Mouse (Mus musculus): ENCODE measurements at regions not wholly inside any gene's neighbourhood (a gene's known extent, or its start where the extent isn't known, plus 50 kb on each side); places are given as distances from the start of the nearest gene placed in this dataset.

DNA sequence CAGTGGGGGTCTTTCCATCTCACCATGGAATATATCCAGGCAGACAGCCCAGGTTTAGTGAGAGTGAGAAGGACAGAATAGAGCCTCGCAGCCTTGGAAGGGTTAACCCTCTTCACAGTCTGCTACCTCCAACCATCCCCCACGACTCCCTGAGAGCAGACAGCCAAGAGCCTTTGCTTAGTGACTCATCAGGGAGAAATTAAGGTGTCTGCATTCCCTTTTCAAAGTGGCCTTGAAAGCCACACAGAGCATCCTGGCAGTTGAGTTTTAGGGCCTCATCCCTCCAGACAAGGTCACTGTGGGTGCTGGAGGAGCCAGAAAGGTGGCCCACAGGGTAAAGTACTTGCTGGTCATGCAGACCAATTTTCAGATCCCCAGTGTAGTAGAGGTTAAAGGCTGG, 149.9 kb upstream of the Sox11 start:
- TF ChIP-seq CTCF (IDR thresholded peaks at IDR 0.05), result no peak
- Histone ChIP-seq H3K4me1 (ENCODE audit: insufficient read depth, low read length) (0 out of 2 replicates have a peak, but pooled peaks cover 3% of the 10 kb centered on the region), H3K4me2 (ENCODE audit: low read depth, low read length, poor library complexity, severe bottlenecking) (no peak overlapping the region), H3K4me3 (ENCODE audit: low read depth, low read length) (no peak overlapping the region), H3K9me3 (ENCODE audit: low read length) (no peaks in the 10 kb centered on the region), H3K36me3 (ENCODE audit: insufficient read depth, low read length) (no peaks in the 10 kb centered on the region), H3K9ac (replicated peaks; ENCODE audit: low read length, poor library complexity, severe bottlenecking) (no peak overlapping the region), H3K27me3 (ENCODE audit: insufficient read depth, low read length) (no peaks in the 10 kb centered on the region), H3K27ac (ENCODE audit: low read depth, low read length) (no peak overlapping the region)
- no peak for ATAC-seq (ENCODE audit: low FRiP score)
- no peak for DNase-seq (ENCODE audit: low spot score)
- WGBS, result 14% methylated on average over 2 of the region's 2 CpGs

DNA sequence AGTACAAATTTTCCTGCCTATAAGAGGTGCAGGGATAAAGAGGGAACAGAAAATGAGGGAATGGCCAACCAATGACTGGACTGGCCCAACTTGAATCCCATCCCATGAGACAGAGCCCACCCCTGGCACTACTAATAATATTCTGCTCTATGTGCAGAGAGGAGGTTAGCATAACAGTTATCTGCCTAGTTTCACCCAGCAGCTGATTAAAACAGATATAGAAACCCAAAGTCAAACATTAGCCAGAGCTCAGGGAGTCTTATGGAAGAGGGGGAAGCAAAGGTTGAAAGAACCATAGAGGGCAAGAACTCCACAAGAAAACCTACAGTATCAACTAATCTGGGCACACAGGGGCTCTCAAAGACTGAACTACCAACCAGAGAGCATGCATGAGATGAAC, 138.9 kb upstream of the Sox11 start:
- no peak for ATAC-seq (ENCODE audit: low FRiP score)
- no peak overlapping the region for H3K9ac ChIP-seq (replicated peaks; ENCODE audit: low read length, poor library complexity, severe bottlenecking)
- no peak overlapping the region for H3K4me2 ChIP-seq (ENCODE audit: low read depth, low read length, poor library complexity, severe bottlenecking)
- H3K4me1 ChIP-seq (ENCODE audit: insufficient read depth, low read length), result no peaks in the 10 kb centered on the region
- H3K4me3 ChIP-seq (ENCODE audit: low read depth, low read length), result no peak overlapping the region
- H3K36me3 ChIP-seq (ENCODE audit: insufficient read depth, low read length), result no peaks in the 10 kb centered on the region
- TF ChIP-seq CTCF (IDR thresholded peaks at IDR 0.05), result no peak
- DNase-seq (ENCODE audit: low spot score), result no peak
- H3K27me3 ChIP-seq (ENCODE audit: insufficient read depth, low read length), result no peaks in the 10 kb centered on the region
- H3K27ac ChIP-seq (ENCODE audit: low read depth, low read length), result no peak overlapping the region
- no peaks in the 10 kb centered on the region for H3K9me3 ChIP-seq (ENCODE audit: low read length)

DNA sequence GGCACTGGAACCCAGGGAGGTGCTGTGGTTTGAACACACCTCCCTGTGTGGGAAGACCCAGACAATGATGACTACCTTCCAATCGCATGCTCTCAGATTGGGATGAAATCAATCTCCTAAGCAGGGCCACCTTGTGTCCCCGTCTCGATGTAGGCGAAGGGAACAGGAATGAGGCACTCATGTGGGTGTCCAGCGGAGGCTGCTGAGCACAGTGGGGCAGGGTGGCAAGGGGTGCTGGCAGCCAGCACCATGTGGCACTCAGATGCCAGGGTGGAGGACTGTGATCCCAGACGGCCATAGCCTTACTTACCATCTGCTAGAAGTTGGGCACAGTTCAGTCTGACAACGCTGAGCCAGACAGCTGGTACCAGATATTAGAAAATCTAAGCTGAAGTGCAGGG, 137.2 kb upstream of the Sox11 start:
- no peak for TF ChIP-seq CTCF (IDR thresholded peaks at IDR 0.05)
- 85% methylated on average over 7 of the region's 7 CpGs for WGBS

DNA sequence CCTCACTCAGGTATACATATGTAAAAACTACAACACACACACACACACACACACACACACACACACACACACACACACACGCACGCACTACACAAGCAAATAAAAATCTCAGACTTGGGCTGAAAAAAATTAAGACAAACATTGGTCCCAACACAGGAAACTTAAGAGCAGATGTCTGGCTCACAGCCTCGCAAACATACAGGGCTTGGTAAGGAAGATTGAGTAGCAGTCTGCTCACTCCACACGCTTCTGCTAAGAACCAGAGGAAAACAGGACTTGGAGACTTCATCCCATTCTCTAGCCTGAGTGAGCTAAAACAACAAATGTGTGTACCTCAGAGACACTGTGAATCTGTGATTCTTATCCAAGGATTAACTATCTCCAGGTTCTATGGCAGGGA, 132.3 kb upstream of the Sox11 start:
- DNase-seq (ENCODE audit: low spot score) (no peak), ATAC-seq (ENCODE audit: low FRiP score) (no peak)
- Histone ChIP-seq H3K4me2 (ENCODE audit: low read depth, low read length, poor library complexity, severe bottlenecking) (no peak overlapping the region), H3K9ac (replicated peaks; ENCODE audit: low read length, poor library complexity, severe bottlenecking) (no peak overlapping the region), H3K27ac (ENCODE audit: low read depth, low read length) (no peak overlapping the region), H3K4me1 (ENCODE audit: insufficient read depth, low read length) (0 out of 2 replicates have a peak, but pooled peaks cover 4% of the 10 kb centered on the region), H3K27me3 (ENCODE audit: insufficient read depth, low read length) (no peaks in the 10 kb centered on the region), H3K9me3 (ENCODE audit: low read length) (no peaks in the 10 kb centered on the region), H3K36me3 (ENCODE audit: insufficient read depth, low read length) (no peaks in the 10 kb centered on the region), H3K4me3 (ENCODE audit: low read depth, low read length) (no peak overlapping the region)
- 87% methylated on average over 4 of the region's 4 CpGs for WGBS
- TF ChIP-seq CTCF (IDR thresholded peaks at IDR 0.05), result no peak

More for the DNA sequence above, 137.2 kb upstream of the Sox11 start:
- Histone ChIP-seq H3K9me3 (ENCODE audit: low read length) (no peaks in the 10 kb centered on the region), H3K27me3 (ENCODE audit: insufficient read depth, low read length) (no peaks in the 10 kb centered on the region), H3K4me1 (ENCODE audit: insufficient read depth, low read length) (no peaks in the 10 kb centered on the region), H3K36me3 (ENCODE audit: insufficient read depth, low read length) (no peaks in the 10 kb centered on the region), H3K4me3 (ENCODE audit: low read depth, low read length) (no peak overlapping the region), H3K9ac (replicated peaks; ENCODE audit: low read length, poor library complexity, severe bottlenecking) (no peak overlapping the region), H3K27ac (ENCODE audit: low read depth, low read length) (no peak overlapping the region), H3K4me2 (ENCODE audit: low read depth, low read length, poor library complexity, severe bottlenecking) (no peak overlapping the region)
- peak; percentile 32 for DNase-seq (ENCODE audit: low spot score)
- ATAC-seq (ENCODE audit: low FRiP score), result no peak

DNA sequence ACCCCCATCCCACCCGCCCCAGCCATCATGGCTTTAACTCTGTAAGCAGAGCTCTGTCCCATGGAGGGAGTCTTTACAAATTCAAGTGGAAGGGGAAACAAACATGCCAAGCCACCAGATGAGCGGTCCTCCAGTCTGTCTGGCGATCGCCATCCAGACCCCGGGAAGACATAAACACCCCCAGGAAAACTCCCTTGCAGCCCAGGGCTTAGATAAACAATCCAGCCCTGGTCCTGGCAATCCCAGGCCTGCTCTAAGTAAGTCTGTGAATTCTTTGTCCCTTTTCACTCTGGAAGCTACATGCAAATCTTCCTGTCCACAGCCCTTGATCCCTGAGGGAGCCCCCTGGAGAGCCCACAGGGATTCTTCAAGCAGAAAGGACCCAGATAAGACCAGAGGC, 129.2 kb upstream of the Sox11 start:
- no peaks in the 10 kb centered on the region for H3K36me3 ChIP-seq (ENCODE audit: insufficient read depth, low read length)
- DNase-seq (ENCODE audit: low spot score), result no peak
- H3K27me3 ChIP-seq (ENCODE audit: insufficient read depth, low read length), result no peaks in the 10 kb centered on the region
- WGBS, result 54% methylated on average over 5 of the region's 5 CpGs
- H3K9me3 ChIP-seq (ENCODE audit: low read length), result no peaks in the 10 kb centered on the region
- H3K9ac ChIP-seq (replicated peaks; ENCODE audit: low read length, poor library complexity, severe bottlenecking), result no peak overlapping the region
- no peak overlapping the region for H3K4me2 ChIP-seq (ENCODE audit: low read depth, low read length, poor library complexity, severe bottlenecking)
- H3K4me3 ChIP-seq (ENCODE audit: low read depth, low read length), result no peak overlapping the region
- H3K4me1 ChIP-seq (ENCODE audit: insufficient read depth, low read length), result 0 out of 2 replicates have a peak, but pooled peaks cover 4% of the 10 kb centered on the region
- no peak for ATAC-seq (ENCODE audit: low FRiP score)
- TF ChIP-seq CTCF (IDR thresholded peaks at IDR 0.05), result no peak
- no peak overlapping the region for H3K27ac ChIP-seq (ENCODE audit: low read depth, low read length)

DNA sequence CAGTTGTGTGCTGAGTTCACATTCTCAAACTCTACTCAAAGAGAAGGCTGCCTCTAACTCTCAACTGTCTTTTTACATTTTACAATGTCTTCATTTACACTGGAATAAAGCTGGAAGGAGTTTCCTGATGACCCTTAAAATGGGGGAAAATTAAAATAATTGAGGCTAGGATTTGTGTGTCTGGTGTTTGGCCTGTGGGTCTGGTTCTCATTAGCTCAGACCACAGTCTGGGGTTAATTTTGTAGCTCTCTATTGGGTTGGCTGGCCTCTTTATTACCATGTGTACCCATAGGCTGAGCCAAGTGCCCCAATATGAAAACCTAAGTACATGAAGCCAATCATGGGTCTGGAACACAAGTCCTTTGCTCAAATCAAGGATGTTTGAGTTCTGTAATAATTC, 128.0 kb upstream of the Sox11 start:
- Histone ChIP-seq H3K27ac (ENCODE audit: low read depth, low read length) (no peak overlapping the region), H3K9ac (replicated peaks; ENCODE audit: low read length, poor library complexity, severe bottlenecking) (no peak overlapping the region), H3K4me1 (ENCODE audit: insufficient read depth, low read length) (0 out of 2 replicates have a peak, but pooled peaks cover 4% of the 10 kb centered on the region), H3K9me3 (ENCODE audit: low read length) (no peaks in the 10 kb centered on the region), H3K4me2 (ENCODE audit: low read depth, low read length, poor library complexity, severe bottlenecking) (no peak overlapping the region), H3K4me3 (ENCODE audit: low read depth, low read length) (no peak overlapping the region), H3K27me3 (ENCODE audit: insufficient read depth, low read length) (no peaks in the 10 kb centered on the region), H3K36me3 (ENCODE audit: insufficient read depth, low read length) (no peaks in the 10 kb centered on the region)
- TF ChIP-seq CTCF (IDR thresholded peaks at IDR 0.05), result no peak
- ATAC-seq (ENCODE audit: low FRiP score) (no peak), DNase-seq (ENCODE audit: low spot score) (no peak)

All from midbrain, postnatal 0 days (tissue).